Mouse (Mus musculus): ENCODE data around the gene Actr10. TPM values are rescaled to one million over a fixed set of nuclear protein-coding genes. Genes with fewer than 3 reads are reported as not detected.

Gene Actr10
- polyA plus RNA-seq, 1 experiment from 2014 or later: 192 TPM

GRCm38 (mm10) chr12:70944181-70944580 is 6.5 kb downstream of the Actr10 start:
- no peak for DNase-seq (ENCODE audit: low spot score)
- peaks cover 7% of the 10 kb centered on the region for H3K36me3 ChIP-seq (ENCODE audit: insufficient read depth, low read length)

DNA sequence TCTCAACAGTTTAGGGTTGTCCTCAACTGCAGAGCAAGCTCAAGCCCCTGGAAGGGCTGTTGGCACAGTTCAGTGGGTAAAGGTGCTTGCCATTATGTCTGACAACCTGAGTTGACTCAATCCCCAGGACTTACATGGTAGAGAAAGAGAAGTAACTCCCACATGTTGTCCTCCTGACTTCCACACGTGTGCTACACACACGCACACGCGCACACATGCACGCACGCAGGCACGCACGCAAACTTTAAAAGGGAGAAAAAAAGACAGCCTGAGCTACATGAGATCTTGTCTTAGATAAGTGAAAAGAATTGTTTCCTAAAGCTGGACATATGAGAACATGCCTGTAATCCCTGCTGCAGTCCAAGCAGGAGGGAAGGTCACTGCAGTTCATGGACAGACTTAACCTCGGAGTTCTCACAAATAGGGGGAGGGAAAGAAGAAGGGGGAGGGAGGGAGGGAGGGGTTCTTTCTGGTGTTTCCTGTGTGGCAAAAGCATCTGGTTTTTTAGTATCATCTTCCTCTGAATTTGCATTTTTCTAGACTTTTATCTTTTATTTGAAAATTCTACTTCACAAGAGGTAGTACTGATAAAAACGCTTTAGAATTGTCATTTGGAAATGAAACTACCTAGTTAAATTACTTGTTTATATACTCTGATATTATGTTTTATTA is 9.1 kb downstream of the Actr10 start:
- H3K9ac ChIP-seq (replicated peaks; ENCODE audit: low read depth): no peak overlapping the region
- H3K4me2 ChIP-seq (replicated peaks; ENCODE audit: low read depth, low read length): no peak overlapping the region
- ATAC-seq: no peak
- no peak for DNase-seq (ENCODE audit: low spot score)
- H3K27me3 ChIP-seq (replicated peaks; ENCODE audit: insufficient read depth, low read length): no peaks in the 10 kb centered on the region
- no peak overlapping the region for H3K27ac ChIP-seq (ENCODE audit: low read length)
- H3K9me3 ChIP-seq (ENCODE audit: low read length): no peaks in the 10 kb centered on the region
- no peak overlapping the region for H3K4me3 ChIP-seq (ENCODE audit: low read depth, low read length)
- peaks cover 13% of the 10 kb centered on the region for H3K36me3 ChIP-seq (ENCODE audit: insufficient read depth, low read length)
- no peak for TF ChIP-seq CTCF (IDR thresholded peaks at IDR 0.05)
- TF ChIP-seq EP300 (IDR thresholded peaks at IDR 0.05): no peak
- WGBS: 91% methylated on average over 10 of the region's 10 CpGs
- no peaks in the 10 kb centered on the region for H3K4me1 ChIP-seq (ENCODE audit: insufficient read depth, low read depth, low read length)

More at GRCm38 (mm10) chr12:70944181-70944580, 6.5 kb downstream of the Actr10 start:
- Histone ChIP-seq H3K9ac (replicated peaks; ENCODE audit: low read depth) (no peak overlapping the region), H3K4me1 (ENCODE audit: insufficient read depth, low read depth, low read length) (no peaks in the 10 kb centered on the region), H3K4me3 (ENCODE audit: low read depth, low read length) (no peak overlapping the region), H3K4me2 (replicated peaks; ENCODE audit: low read depth, low read length) (no peak overlapping the region), H3K9me3 (ENCODE audit: low read length) (no peaks in the 10 kb centered on the region), H3K27ac (ENCODE audit: low read length) (no peak overlapping the region), H3K27me3 (replicated peaks; ENCODE audit: insufficient read depth, low read length) (no peaks in the 10 kb centered on the region)
- TF ChIP-seq EP300 (IDR thresholded peaks at IDR 0.05) (no peak), CTCF (IDR thresholded peaks at IDR 0.05) (no peak)
- no peak for ATAC-seq
- 93% methylated on average over 5 of the region's 5 CpGs for WGBS

GRCm38 (mm10) chr12:70958640-70959039 is 21.0 kb downstream of the Actr10 start:
- no peak for ATAC-seq
- WGBS: 88% methylated on average over 4 of the region's 4 CpGs
- no peak overlapping the region for H3K4me2 ChIP-seq (replicated peaks; ENCODE audit: low read depth, low read length)

GRCm38 (mm10) chr12:70967581-70967980 is 29.9 kb downstream of the Actr10 start:
- H3K4me3 ChIP-seq (ENCODE audit: low read depth, low read length): peak overlapping the region; percentile 65
- peak overlapping the region; percentile 93; the same call in 1 of the 2 replicates for H3K9ac ChIP-seq (replicated peaks; ENCODE audit: low read depth)
- H3K36me3 ChIP-seq (ENCODE audit: insufficient read depth, low read length): peaks cover 4% of the 10 kb centered on the region; the same call in 1 of the 2 replicates
- H3K27me3 ChIP-seq (replicated peaks; ENCODE audit: insufficient read depth, low read length): no peaks in the 10 kb centered on the region
- peak overlapping the region; percentile 60 for H3K4me2 ChIP-seq (replicated peaks; ENCODE audit: low read depth, low read length)
- no peaks in the 10 kb centered on the region for H3K9me3 ChIP-seq (ENCODE audit: low read length)
- no peak for ATAC-seq
- peak; percentile 27 for DNase-seq (ENCODE audit: low spot score)
- TF ChIP-seq CTCF (IDR thresholded peaks at IDR 0.05): no peak
- H3K4me1 ChIP-seq (ENCODE audit: insufficient read depth, low read depth, low read length): no peaks in the 10 kb centered on the region
- H3K27ac ChIP-seq (ENCODE audit: low read length): peak overlapping the region; percentile 99
- WGBS: 43% methylated on average over 8 of the region's 8 CpGs

More at GRCm38 (mm10) chr12:70958640-70959039, 21.0 kb downstream of the Actr10 start:
- Histone ChIP-seq H3K36me3 (ENCODE audit: insufficient read depth, low read length) (peaks cover 33% of the 10 kb centered on the region), H3K9ac (replicated peaks; ENCODE audit: low read depth) (no peak overlapping the region), H3K4me1 (ENCODE audit: insufficient read depth, low read depth, low read length) (no peaks in the 10 kb centered on the region), H3K27me3 (replicated peaks; ENCODE audit: insufficient read depth, low read length) (no peaks in the 10 kb centered on the region), H3K4me3 (ENCODE audit: low read depth, low read length) (no peak overlapping the region), H3K27ac (ENCODE audit: low read length) (no peak overlapping the region), H3K9me3 (ENCODE audit: low read length) (no peaks in the 10 kb centered on the region)
- TF ChIP-seq EP300 (IDR thresholded peaks at IDR 0.05) (no peak), CTCF (IDR thresholded peaks at IDR 0.05) (no peak)
- no peak for DNase-seq (ENCODE audit: low spot score)

DNA sequence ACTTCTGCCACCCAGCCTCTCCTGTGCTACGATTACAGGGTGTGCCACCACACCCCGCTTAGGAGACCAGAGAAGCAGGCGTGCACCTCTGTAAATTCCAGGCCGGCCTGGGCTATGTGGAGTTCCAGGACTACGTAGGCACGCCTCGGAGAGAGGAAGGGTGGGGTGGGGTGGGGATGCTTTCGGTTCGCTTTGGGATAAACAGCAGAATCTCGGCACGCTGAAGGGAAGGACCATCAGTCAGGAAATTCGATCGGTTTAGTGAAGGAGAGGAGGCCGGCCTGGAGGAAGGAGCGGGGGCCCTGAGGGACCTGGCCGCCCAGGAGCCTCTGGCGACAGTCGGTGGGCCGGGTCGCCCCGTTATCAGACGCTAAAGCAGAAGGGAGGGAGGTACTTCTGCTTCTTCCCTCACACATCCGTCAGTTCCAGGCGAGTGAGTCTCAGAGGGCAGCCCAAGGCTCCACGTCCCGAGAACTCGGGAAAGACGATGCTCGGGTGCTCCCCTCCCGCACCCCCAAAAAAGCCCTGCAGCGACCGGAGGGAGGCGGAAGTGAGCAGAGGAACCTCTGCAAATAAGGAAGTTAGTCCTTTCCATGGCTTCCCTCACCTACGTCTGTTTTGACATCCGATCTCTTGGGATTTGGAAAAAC is 30.6 kb downstream of the Actr10 start:
- peak overlapping the region; percentile 60 for H3K4me2 ChIP-seq (replicated peaks; ENCODE audit: low read depth, low read length)
- no peaks in the 10 kb centered on the region for H3K4me1 ChIP-seq (ENCODE audit: insufficient read depth, low read depth, low read length)
- ATAC-seq (peak; percentile 94), DNase-seq (ENCODE audit: low spot score) (peak; percentile 95)
- H3K9me3 ChIP-seq (ENCODE audit: low read length): no peaks in the 10 kb centered on the region
- under 1% methylated on average over 35 of the region's 35 CpGs for WGBS
- H3K4me3 ChIP-seq (ENCODE audit: low read depth, low read length): peak overlapping the region; percentile 65
- H3K27ac ChIP-seq (ENCODE audit: low read length): peak overlapping the region; percentile 99
- no peaks in the 10 kb centered on the region for H3K27me3 ChIP-seq (replicated peaks; ENCODE audit: insufficient read depth, low read length)
- peak; percentile 74 for TF ChIP-seq CTCF (IDR thresholded peaks at IDR 0.05)
- TF ChIP-seq EP300 (IDR thresholded peaks at IDR 0.05): peak; percentile 47
- no peaks in the 10 kb centered on the region for H3K36me3 ChIP-seq (ENCODE audit: insufficient read depth, low read length)
- H3K9ac ChIP-seq (replicated peaks; ENCODE audit: low read depth): peak overlapping the region; percentile 93

- no peaks in the 10 kb centered on the region for H3K27me3 ChIP-seq (replicated peaks; ENCODE audit: insufficient read depth, low read length)
- ATAC-seq (peak; percentile 69), DNase-seq (ENCODE audit: low spot score) (peak; percentile 94)
- no peaks in the 10 kb centered on the region for H3K9me3 ChIP-seq (ENCODE audit: low read length)
- H3K27ac ChIP-seq (ENCODE audit: low read length): peak overlapping the region; percentile 99
- H3K9ac ChIP-seq (replicated peaks; ENCODE audit: low read depth): peak overlapping the region; percentile 93
- no peak for TF ChIP-seq EP300 (IDR thresholded peaks at IDR 0.05)
- TF ChIP-seq CTCF (IDR thresholded peaks at IDR 0.05): no peak
- peak overlapping the region; percentile 65 for H3K4me3 ChIP-seq (ENCODE audit: low read depth, low read length)
- H3K4me1 ChIP-seq (ENCODE audit: insufficient read depth, low read depth, low read length): no peaks in the 10 kb centered on the region
- no peaks in the 10 kb centered on the region for H3K36me3 ChIP-seq (ENCODE audit: insufficient read depth, low read length)
- peak overlapping the region; percentile 60 for H3K4me2 ChIP-seq (replicated peaks; ENCODE audit: low read depth, low read length)
- WGBS: 1% methylated on average over 15 of the region's 15 CpGs
These were observed 31.2 kb downstream of the Actr10 start for GRCm38 (mm10) chr12:70968791-70969307.

Measured in lung, postnatal 0 days (tissue).